Mouse (Mus musculus) left cerebral cortex, postnatal 14 days (tissue): Measurements from ENCODE around the gene Dcp1b. TPM values are rescaled to one million over a fixed set of nuclear protein-coding genes. Genes with fewer than 3 reads are reported as not detected.
"Not testable (repeated sequence)": the region's sequence is repeated elsewhere in the genome, so short reads cannot be mapped to it uniquely, and the experiment has no call there.

Experiments used
- DNase-seq, 2 experiments: peaks; one replicate each; pipeline ENCODE4 v3.0.0; 2021 to 2022; ENCODE audit warnings: low spot score in 2 of 2, mixed read lengths in 1 of 2
- intact Hi-C: fragments of 180-260 bp; cut with DNase I; formaldehyde crosslinking; loops from one replicate; pipeline ENCODE4 v1.15.1; 2025
- total RNA-seq, 2 experiments: library from RNA; stranded (reverse); gene quantifications; 2 replicates each; pipeline ENCODE4 v1.2.3; 2021

The Dcp1b gene
- total RNA-seq, 2 experiments from 2014 or later: 11.7 to 14.5 TPM

- intact Hi-C loops: no loop called here
- peak in 1 of 2 experiments; percentile 19 for DNase-seq
Observed at GRCm38 (mm10) chr6:119191478-119191877, 16.4 kb downstream of the Dcp1b start.

- intact Hi-C loops: no loop called here
- DNase-seq: no peak
Observed at GRCm38 (mm10) chr6:119193571-119194154, 18.6 kb downstream of the Dcp1b start.

DNA sequence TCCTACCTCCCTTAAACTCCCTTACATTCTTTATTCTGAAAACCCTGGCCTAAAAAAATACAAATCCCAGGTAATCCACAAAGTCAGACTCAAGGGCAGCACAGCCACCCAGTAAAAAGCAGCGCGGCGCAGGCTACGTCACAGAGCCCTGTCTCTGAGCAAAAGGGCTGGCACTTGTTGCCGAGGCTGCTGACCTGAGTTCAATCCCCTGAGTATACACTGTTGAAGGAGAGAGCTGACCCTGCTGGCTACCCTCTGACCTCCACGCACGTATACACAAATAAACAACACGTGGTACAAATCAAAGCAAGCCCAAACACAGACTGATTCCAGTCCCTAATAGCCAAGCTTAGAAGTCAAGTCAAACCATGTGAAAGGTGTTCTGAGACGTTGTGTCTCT, 19.1 kb downstream of the Dcp1b start:
- intact Hi-C loops: no loop called here
- no peak for DNase-seq

GRCm38 (mm10) chr6:119194601-119195000, 19.5 kb downstream of the Dcp1b start:
- intact Hi-C loops: no loop called here

GRCm38 (mm10) chr6:119196382-119197305, 21.6 kb downstream of the Dcp1b start, which contains the start of gene Cacna1c:
Gene Cacna1c (minus strand): TSS chr6:119196418.
- DNase-seq: no peak
- intact Hi-C loops: no loop called here

More at GRCm38 (mm10) chr6:119194601-119195000, 19.5 kb downstream of the Dcp1b start:
- DNase-seq: no peak

- DNase-seq: no peak
- intact Hi-C loops: no loop called here
Observed at GRCm38 (mm10) chr6:119198534-119199273, 23.7 kb downstream of the Dcp1b start.

GRCm38 (mm10) chr6:119199274-119199879, 24.3 kb downstream of the Dcp1b start:
- no peak for DNase-seq
- intact Hi-C loops: no loop called here

- no peak for DNase-seq
- intact Hi-C loops: no loop called here
Observed at GRCm38 (mm10) chr6:119200362-119200761, 25.3 kb downstream of the Dcp1b start.

DNA sequence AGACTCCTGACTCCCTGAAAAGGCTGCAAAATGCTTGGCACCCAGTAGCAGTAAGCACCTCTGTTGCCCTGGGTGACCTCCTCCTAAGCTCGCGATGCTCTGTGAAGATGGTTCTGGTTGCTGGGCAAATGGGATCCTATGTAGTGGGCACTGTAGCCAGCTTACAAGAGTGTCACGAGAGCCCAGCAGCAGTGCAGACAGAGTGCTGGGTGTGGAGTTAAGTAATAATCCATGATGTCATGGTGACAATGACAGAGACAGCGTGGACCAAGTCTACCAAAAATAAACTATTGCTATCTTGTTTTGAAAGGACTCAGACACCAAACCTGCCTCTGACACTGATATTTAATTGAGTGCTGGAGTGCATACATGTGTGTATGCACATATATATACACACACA, 26.5 kb downstream of the Dcp1b start:
- no peak for DNase-seq
- intact Hi-C loops: no loop called here

- intact Hi-C loops: no loop called here
Observed at GRCm38 (mm10) chr6:119204286-119204685, 29.2 kb downstream of the Dcp1b start.

GRCm38 (mm10) chr6:119204915-119205314, 29.9 kb downstream of the Dcp1b start:
- intact Hi-C loops: no loop called here
- DNase-seq: no peak

More at GRCm38 (mm10) chr6:119204286-119204685, 29.2 kb downstream of the Dcp1b start:
- no peak for DNase-seq

DNA sequence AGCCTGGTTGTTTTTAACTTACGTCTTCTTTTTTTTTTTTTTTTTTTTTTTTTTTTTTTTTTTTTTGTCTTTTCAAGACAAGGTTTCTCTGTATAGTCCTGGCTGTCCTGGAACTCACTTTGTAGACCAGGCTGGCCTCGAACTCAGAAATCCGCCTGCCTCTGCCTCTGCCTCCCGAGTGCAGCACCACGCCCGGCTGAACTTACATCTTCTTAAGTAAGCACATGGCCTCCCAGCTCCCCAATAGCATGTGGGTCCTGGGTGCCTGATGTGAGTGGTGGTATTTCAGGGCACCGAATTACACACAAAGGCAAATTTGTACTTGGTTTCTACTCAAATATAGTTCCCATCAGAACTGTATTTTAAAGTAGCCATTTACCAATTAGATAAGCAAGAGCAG, 31.0 kb downstream of the Dcp1b start:
- DNase-seq, intact Hi-C loops: not testable (repeated sequence)

GRCm38 (mm10) chr6:119213375-119213774, 38.3 kb downstream of the Dcp1b start:
- DNase-seq: no peak
- intact Hi-C loops: no loop called here

DNA sequence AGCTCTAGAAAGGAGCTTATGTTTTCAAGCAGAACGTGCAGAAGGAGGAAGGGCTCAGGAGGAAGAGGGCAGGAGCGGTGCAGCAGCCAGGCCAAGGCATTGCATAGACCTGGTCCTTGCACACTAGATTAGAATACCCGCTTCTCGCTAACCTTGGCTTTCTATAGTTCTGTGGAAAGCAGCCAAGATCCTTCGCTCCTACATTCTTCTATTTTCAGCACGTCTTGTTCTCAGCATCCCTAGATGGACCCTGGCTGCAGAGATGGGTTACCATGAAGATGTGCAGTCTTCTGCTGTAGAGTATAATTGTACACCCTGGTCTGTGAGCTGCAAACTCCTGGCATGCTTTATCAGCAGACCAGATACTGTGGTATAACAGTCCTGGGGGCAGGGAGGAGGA, 39.1 kb downstream of the Dcp1b start:
- intact Hi-C loops: no loop called here
- DNase-seq: no peak

- DNase-seq: no peak
- intact Hi-C loops: no loop called here
Observed at GRCm38 (mm10) chr6:119215040-119215613, 40.1 kb downstream of the Dcp1b start.

DNA sequence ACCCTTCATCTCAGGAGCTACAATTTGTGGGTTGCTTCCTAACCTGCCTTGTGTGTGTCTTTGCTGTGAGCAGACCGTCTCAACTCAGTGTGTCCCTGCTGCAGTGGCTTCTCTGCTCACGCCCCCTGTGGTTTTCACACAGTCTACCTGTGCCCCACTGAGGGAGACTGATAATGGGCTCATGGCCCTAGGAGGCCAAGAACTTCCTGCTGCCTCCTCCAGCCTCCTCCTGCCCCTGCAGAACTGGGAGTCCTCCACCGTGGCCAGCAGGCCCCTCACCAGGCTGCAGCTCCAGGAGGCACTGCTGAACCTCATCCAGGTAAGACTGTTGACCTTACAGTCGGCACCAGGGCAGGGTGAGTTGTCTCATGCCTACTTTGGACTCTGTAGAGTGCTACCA, 42.6 kb downstream of the Dcp1b start:
- no peak for DNase-seq

DNA sequence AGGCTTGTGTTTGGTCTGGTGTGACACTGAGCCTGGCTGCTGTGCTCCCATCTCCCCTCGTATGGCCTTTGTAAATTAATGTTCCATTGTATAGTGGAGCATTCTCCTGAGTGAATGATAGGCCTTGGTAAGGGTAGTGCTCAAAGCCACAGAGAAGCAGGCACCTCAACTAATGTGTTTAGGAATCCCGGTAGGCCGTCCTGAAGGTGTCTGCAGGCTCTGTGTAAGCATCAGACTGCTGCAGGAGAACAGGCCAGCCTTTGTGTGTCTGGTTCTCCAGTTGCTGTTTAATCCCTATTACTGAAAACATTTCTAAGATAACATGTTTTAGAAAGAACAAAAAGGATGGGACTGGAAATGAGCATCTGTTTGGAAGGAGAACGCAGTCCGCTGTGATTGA, 43.5 kb downstream of the Dcp1b start:
- no peak for DNase-seq

More for the DNA sequence above, 42.6 kb downstream of the Dcp1b start:
- intact Hi-C loops: no loop called here

DNA sequence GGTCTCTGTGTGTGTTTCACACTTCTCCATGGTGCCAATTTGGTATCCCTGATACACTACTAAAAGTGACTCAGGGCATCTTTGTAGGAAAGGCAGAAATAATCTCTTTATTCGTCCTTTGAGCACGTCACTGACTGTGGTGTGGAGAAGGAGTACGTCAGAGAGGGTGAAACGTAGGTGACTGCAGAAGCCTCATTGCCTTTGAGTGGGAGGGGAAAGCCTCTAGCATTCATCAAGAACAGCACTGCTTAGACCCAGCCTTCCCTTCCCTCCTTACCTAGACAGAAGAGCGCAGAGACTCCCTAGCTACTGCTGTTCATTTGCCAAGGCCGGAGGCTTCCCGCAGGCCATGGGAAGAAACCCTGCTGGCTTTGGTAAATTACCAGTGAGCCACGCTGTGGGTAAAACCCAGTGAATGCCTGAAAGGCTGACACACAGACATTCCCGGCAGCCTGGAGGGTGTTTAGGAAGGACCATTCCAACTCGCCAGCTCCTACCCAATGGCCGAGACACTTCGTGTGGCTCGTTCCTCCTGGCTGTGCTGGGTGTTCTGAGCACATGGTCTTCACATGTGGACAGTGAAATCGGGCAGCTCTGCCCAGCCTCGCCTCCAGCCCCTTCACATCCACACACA, 44.3 kb downstream of the Dcp1b start:
- no peak for DNase-seq
- intact Hi-C loops: no loop called here

More for the DNA sequence above, 43.5 kb downstream of the Dcp1b start:
- intact Hi-C loops: no loop called here

GRCm38 (mm10) chr6:119220297-119220696, 45.2 kb downstream of the Dcp1b start:
- intact Hi-C loops: loop anchor here (1.0 to 5.0 kb wide), 3 partner anchors 62 to 210 kb away; no protein-coding TSS in a partner anchor
- DNase-seq: peak; percentile 74 to 83
